Mouse (Mus musculus) embryonic facial prominence, embryonic 11.5 days (tissue): ENCODE measurements around the gene Nmnat2. TPM values are rescaled to one million over a fixed set of nuclear protein-coding genes. Genes with fewer than 3 reads are reported as not detected.
A peak's percentile ranks its signal among the peaks of the same experiment; 100 is the strongest.

Experiments
- ATAC-seq: fragments of 200-750 bp; cut with Nextera tagmentation; replicated peaks from 2 replicates; pipeline ENCODE4 v1.8.0; 2017; ENCODE audit warnings: low read depth; ENCODE audit not compliant: insufficient number of reproducible peaks, low FRiP score, low TSS enrichment
- DNase-seq: peaks from one replicate; pipeline ENCODE4 v3.0.0-alpha.2; 2015; ENCODE audit warnings: low spot score
- H3K27ac ChIP-seq: fragments of 300-500 bp; sonication (generic); replicated peaks from 2 replicates; pipeline ENCODE4 v1.5.1; 2014; ENCODE audit warnings: mild to moderate bottlenecking, low read depth, low read length, control low read depth
- H3K27me3 ChIP-seq: fragments of 300-500 bp; sonication (generic); 2 replicates; pipeline ENCODE4 v1.6.1; 2014; ENCODE audit warnings: mild to moderate bottlenecking, low read length, moderate library complexity, mixed read lengths; ENCODE audit not compliant: control insufficient read depth, insufficient read depth
- H3K36me3 ChIP-seq: fragments of 300-500 bp; sonication (generic); replicated peaks from 2 replicates; pipeline ENCODE4 v1.6.1; 2014; ENCODE audit warnings: low read depth, mild to moderate bottlenecking, low read length, moderate library complexity, mixed read lengths; ENCODE audit not compliant: control insufficient read depth, insufficient read depth
- H3K4me1 ChIP-seq: fragments of 300-500 bp; sonication (generic); 2 replicates; pipeline ENCODE4 v1.6.1; 2014; ENCODE audit warnings: low read length, mixed read lengths; ENCODE audit not compliant: control insufficient read depth, insufficient read depth
- H3K4me2 ChIP-seq: fragments of 300-500 bp; sonication (generic); 2 replicates; pipeline ENCODE4 v1.6.1; 2014; ENCODE audit warnings: low read depth, mild to moderate bottlenecking, control low read depth, low read length, moderate library complexity
- H3K4me3 ChIP-seq: fragments of 300-500 bp; sonication (generic); 2 replicates; pipeline ENCODE4 v1.5.1; 2014; ENCODE audit warnings: low read depth, low read length, control low read depth
- H3K9ac ChIP-seq: fragments of 300-500 bp; sonication (generic); replicated peaks from 2 replicates; pipeline ENCODE4 v1.6.1; 2014; ENCODE audit warnings: mild to moderate bottlenecking, control low read depth, low read length
- H3K9me3 ChIP-seq: fragments of 300-500 bp; sonication (generic); replicated peaks from 2 replicates; pipeline ENCODE4 v1.6.1; 2016; ENCODE audit warnings: mild to moderate bottlenecking, low read length, inconsistent platforms, mixed read lengths; ENCODE audit not compliant: control insufficient read depth
- WGBS: fragments of 180-500 bp; shearing (Covaris S2); extraction: QIAGEN DNeasy Blood & Tissue Kit; methylation state at CpG from one replicate; pipeline ENCODE4 v1.1.7; 2014; 5-methylcytosine and 5-hydroxymethylcytosine counted together
- polyA plus RNA-seq: library from polyadenylated mRNA; unstranded; fragments of >200 nt; fragmentation: Nextera tagmentation; extraction: Ambion mirVana; gene quantifications from 2 replicates; pipeline ENCODE4 v1.2.1, GENCODE M21; 2014

Gene Nmnat2
- polyA plus RNA-seq, 1 experiment from 2014 or later, result 4.3 TPM

GRCm38 (mm10) chr1:153129992-153130713 is 175.4 kb downstream of the Nmnat2 start:
- no peak overlapping the region for H3K4me2 ChIP-seq
- WGBS, result 90% methylated on average over 11 of the region's 11 CpGs
- H3K36me3 ChIP-seq, result no peaks in the 10 kb centered on the region
- DNase-seq (no peak), ATAC-seq (no peak)
- H3K9ac ChIP-seq, result no peak overlapping the region
- H3K9me3 ChIP-seq, result no peaks in the 10 kb centered on the region
- no peaks in the 10 kb centered on the region for H3K4me1 ChIP-seq
- no peaks in the 10 kb centered on the region for H3K27me3 ChIP-seq
- H3K4me3 ChIP-seq, result no peak overlapping the region
- no peak overlapping the region for H3K27ac ChIP-seq

GRCm38 (mm10) chr1:153133865-153134781 is 179.3 kb downstream of the Nmnat2 start:
- Histone ChIP-seq H3K36me3 (no peaks in the 10 kb centered on the region), H3K4me1 (no peaks in the 10 kb centered on the region), H3K9me3 (no peaks in the 10 kb centered on the region), H3K27ac (peak overlapping the region; percentile 62), H3K9ac (no peak overlapping the region; the same call in 1 of the 2 replicates), H3K27me3 (no peaks in the 10 kb centered on the region), H3K4me2 (no peak overlapping the region), H3K4me3 (no peak overlapping the region)
- ATAC-seq, result peak; percentile 52; the same call in 1 of the 2 replicates
- 23% methylated on average over 9 of the region's 9 CpGs for WGBS
- peak; percentile 40 for DNase-seq

GRCm38 (mm10) chr1:153136647-153137046 is 181.9 kb downstream of the Nmnat2 start:
- Histone ChIP-seq H3K9me3 (no peaks in the 10 kb centered on the region), H3K36me3 (no peaks in the 10 kb centered on the region), H3K4me3 (no peak overlapping the region), H3K9ac (no peak overlapping the region), H3K27me3 (no peaks in the 10 kb centered on the region), H3K27ac (no peak overlapping the region), H3K4me1 (no peaks in the 10 kb centered on the region), H3K4me2 (no peak overlapping the region)
- ATAC-seq, result no peak
- WGBS, result 87% methylated on average over 13 of the region's 13 CpGs
- no peak for DNase-seq

- ATAC-seq (no peak), DNase-seq (no peak)
- H3K4me3 ChIP-seq, result no peak overlapping the region
- 69% methylated on average over 5 of the region's 5 CpGs for WGBS
- H3K36me3 ChIP-seq, result no peaks in the 10 kb centered on the region
- H3K9ac ChIP-seq, result no peak overlapping the region
- H3K4me1 ChIP-seq, result no peaks in the 10 kb centered on the region
- H3K4me2 ChIP-seq, result no peak overlapping the region
- no peak overlapping the region for H3K27ac ChIP-seq
- no peaks in the 10 kb centered on the region for H3K27me3 ChIP-seq
- H3K9me3 ChIP-seq, result no peaks in the 10 kb centered on the region
Measured at GRCm38 (mm10) chr1:153138486-153138885, 183.7 kb downstream of the Nmnat2 start.

- Histone ChIP-seq H3K36me3 (no peaks in the 10 kb centered on the region), H3K27me3 (no peaks in the 10 kb centered on the region), H3K4me3 (no peak overlapping the region), H3K9ac (no peak overlapping the region), H3K9me3 (no peaks in the 10 kb centered on the region), H3K27ac (no peak overlapping the region), H3K4me2 (no peak overlapping the region), H3K4me1 (no peaks in the 10 kb centered on the region)
- WGBS, result 85% methylated on average over 7 of the region's 7 CpGs
- DNase-seq, result no peak
- ATAC-seq, result no peak
Measured at GRCm38 (mm10) chr1:153139635-153140034, 184.8 kb downstream of the Nmnat2 start.

GRCm38 (mm10) chr1:153140265-153140664 is 185.5 kb downstream of the Nmnat2 start:
- ATAC-seq, result no peak
- no peaks in the 10 kb centered on the region for H3K4me1 ChIP-seq
- H3K27ac ChIP-seq, result no peak overlapping the region
- H3K9me3 ChIP-seq, result no peaks in the 10 kb centered on the region
- no peak overlapping the region for H3K9ac ChIP-seq
- 77% methylated on average over 11 of the region's 11 CpGs for WGBS
- H3K4me3 ChIP-seq, result no peak overlapping the region
- no peak overlapping the region for H3K4me2 ChIP-seq
- H3K27me3 ChIP-seq, result no peaks in the 10 kb centered on the region
- H3K36me3 ChIP-seq, result no peaks in the 10 kb centered on the region
- DNase-seq, result no peak

GRCm38 (mm10) chr1:153140747-153141228 is 186.0 kb downstream of the Nmnat2 start:
- H3K27ac ChIP-seq, result no peak overlapping the region
- H3K9me3 ChIP-seq, result no peaks in the 10 kb centered on the region
- ATAC-seq (no peak), DNase-seq (peak; percentile 37)
- H3K9ac ChIP-seq, result no peak overlapping the region
- H3K4me1 ChIP-seq, result no peaks in the 10 kb centered on the region
- 39% methylated on average over 8 of the region's 8 CpGs for WGBS
- no peak overlapping the region for H3K4me2 ChIP-seq
- no peaks in the 10 kb centered on the region for H3K36me3 ChIP-seq
- H3K27me3 ChIP-seq, result no peaks in the 10 kb centered on the region
- H3K4me3 ChIP-seq, result no peak overlapping the region

- Histone ChIP-seq H3K9ac (no peak overlapping the region), H3K27me3 (no peaks in the 10 kb centered on the region), H3K36me3 (no peaks in the 10 kb centered on the region), H3K4me3 (no peak overlapping the region), H3K4me2 (no peak overlapping the region), H3K9me3 (no peaks in the 10 kb centered on the region), H3K27ac (no peak overlapping the region), H3K4me1 (no peaks in the 10 kb centered on the region)
- DNase-seq (no peak), ATAC-seq (no peak)
- WGBS, result 76% methylated on average over 11 of the region's 11 CpGs
Measured at GRCm38 (mm10) chr1:153144021-153144420, 189.2 kb downstream of the Nmnat2 start.
